In the genomic region with DNA sequence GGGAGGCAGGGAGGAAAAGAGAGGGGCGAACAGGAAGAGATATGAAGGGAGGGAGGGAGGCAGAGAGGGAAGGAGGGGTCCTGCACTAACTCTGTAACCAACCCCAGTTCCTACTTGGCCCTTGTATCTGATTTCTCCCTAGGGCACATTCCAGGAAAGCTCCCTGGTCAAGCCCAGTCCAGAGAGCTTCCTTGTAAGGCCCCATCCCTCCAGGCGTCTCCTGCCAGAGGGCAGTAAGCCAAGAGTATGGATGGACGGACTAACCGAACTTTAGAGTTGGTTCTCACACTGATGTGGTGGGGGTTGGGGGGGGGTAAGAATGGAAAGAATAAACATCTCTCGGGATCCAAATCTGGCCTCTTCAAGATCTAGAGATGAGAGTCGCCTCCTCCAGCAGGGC, we compare ENCODE assay signal across 9 mouse cellular contexts. TPM values are rescaled to one million over a fixed set of nuclear protein-coding genes. Genes with fewer than 3 reads are reported as not detected.
DNase-seq lines count a peak whose midpoint lies in the region; ATAC-seq lines count a peak whose summit lies in the region.
"Had no signal": no experiment of that assay in that cellular context is flagged by ENCODE, and none has a peak within 500 bp of the region (broad histone marks: within the 10 kb centered on the region; RNA-seq: fewer than 3 reads in every experiment).

No protein-coding gene starts in this region.

- no peaks in the 10 kb centered on the region for H3K9me3 ChIP-seq in limb, embryonic 13.5 days

- DNase-seq in heart, adult 11 months, result peak; percentile 95
- DNase-seq in heart, adult 8-10 months (ENCODE audit: low spot score), result no peak
- DNase-seq in ZHBTc4 (ENCODE audit: low read depth, low spot score), result peak; percentile 30
- DNase-seq in heart, postnatal 10 days, result peak; percentile 44 to 47
- no peak for DNase-seq in cerebellum, adult 8-10 months
- DNase-seq in embryo, embryonic 10.5 days (ENCODE audit: low spot score), result no peak
- DNase-seq in spleen, adult 18-20 months, result no peak

- H3K4me1 ChIP-seq in limb, embryonic 13.5 days, result peaks cover 38% of the 10 kb centered on the region

- no peak overlapping the region for H3K9ac ChIP-seq in limb, embryonic 13.5 days

- no peaks in the 10 kb centered on the region for H3K36me3 ChIP-seq in limb, embryonic 13.5 days

- H3K4me3 ChIP-seq in limb, embryonic 13.5 days, result no peak overlapping the region
- H3K4me3 ChIP-seq: heart, adult 2 months had no signal

- no peak overlapping the region for H3K27ac ChIP-seq in limb, embryonic 13.5 days
- H3K27ac ChIP-seq: heart, adult 2 months had no signal

- no peak overlapping the region for H3K4me2 ChIP-seq in limb, embryonic 13.5 days (replicated peaks)

- H3K27me3 ChIP-seq in limb, embryonic 13.5 days, result peaks cover 22% of the 10 kb centered on the region

- 0 out of 2 replicates have a peak, but pooled peaks have one; percentile 22 for ATAC-seq in limb, embryonic 13.5 days (ENCODE audit: low FRiP score, low read depth)

- intact Hi-C loops in heart, postnatal 10 days (cut with DNase I), result no loop called here

- 65% methylated on average over 6 of the region's 6 CpGs for WGBS in limb, embryonic 13.5 days

RNA-seq across cellular contexts. Expression of gene Hes1, which starts 29.7 kb away (rescaled TPM):
- total RNA-seq in heart, adult 8-10 months (2022), result 10 to 100 TPM; 17.9 to 29.6 (median 23.7) TPM
- total RNA-seq in heart, postnatal 10 days (2021), result 10 to 100 TPM; 49.0 to 58.4 TPM
- polyA plus RNA-seq in limb, embryonic 13.5 days (2015; fragmentation: Nextera tagmentation; extraction: Ambion mirVana), result 49.6 and 50.2 TPM in 2 replicates

Comparison
In these comparisons a context has a peak if more than half of its experiments do, and no peak if none do; other contexts are left out.
1. DNase-seq: peak in heart, adult 11 months (single experiment), ZHBTc4 (single experiment) and heart, postnatal 10 days (2 of 2); none in heart, adult 8-10 months (single experiment), cerebellum, adult 8-10 months (single experiment), embryo, embryonic 10.5 days (single experiment) and spleen, adult 18-20 months (0 of 2).